Mouse (Mus musculus): ENCODE data around the gene Gtf2a1l. TPM values are rescaled to one million over a fixed set of nuclear protein-coding genes. Genes with fewer than 3 reads are reported as not detected.

Gtf2a1l gene
- polyA plus RNA-seq, 1 experiment from 2014 or later = 0.49 TPM

- Histone ChIP-seq H3K4me3 (ENCODE audit: low read depth, low read length) (no peak overlapping the region), H3K27me3 (ENCODE audit: control insufficient read depth, insufficient read depth, low read depth, low read length) (no peaks in the 10 kb centered on the region), H3K9me3 (replicated peaks; ENCODE audit: control insufficient read depth, low read length, poor library complexity, severe bottlenecking) (no peaks in the 10 kb centered on the region), H3K36me3 (ENCODE audit: control insufficient read depth, insufficient read depth, low read length) (no peaks in the 10 kb centered on the region), H3K27ac (ENCODE audit: low read length) (peak overlapping the region; percentile 25; the same call in 1 of the 2 replicates), H3K9ac (ENCODE audit: low read depth, low read length) (no peak overlapping the region), H3K4me2 (ENCODE audit: low read length) (peak overlapping the region; percentile 7; the same call in 1 of the 2 replicates), H3K4me1 (ENCODE audit: control insufficient read depth, insufficient read depth, low read length) (peaks cover 29% of the 10 kb centered on the region)
- WGBS = 7% methylated on average over 17 of the region's 17 CpGs
- ATAC-seq = peak; percentile 33; the same call in 1 of the 2 replicates
These were observed 84.5 kb downstream of the Gtf2a1l start for GRCm38 (mm10) chr17:88752827-88753471.

- no peaks in the 10 kb centered on the region for H3K9me3 ChIP-seq (replicated peaks; ENCODE audit: control insufficient read depth, low read length, poor library complexity, severe bottlenecking)
- no peak overlapping the region for H3K4me3 ChIP-seq (ENCODE audit: low read depth, low read length)
- no peaks in the 10 kb centered on the region for H3K27me3 ChIP-seq (ENCODE audit: control insufficient read depth, insufficient read depth, low read depth, low read length)
- ATAC-seq = no peak
- peaks cover 32% of the 10 kb centered on the region for H3K4me1 ChIP-seq (ENCODE audit: control insufficient read depth, insufficient read depth, low read length)
- no peak overlapping the region for H3K9ac ChIP-seq (ENCODE audit: low read depth, low read length)
- H3K27ac ChIP-seq (ENCODE audit: low read length) = peak overlapping the region; percentile 25; the same call in 1 of the 2 replicates
- whole genome bisulfite sequencing = 51% methylated on average over 12 of the region's 12 CpGs
- no peaks in the 10 kb centered on the region for H3K36me3 ChIP-seq (ENCODE audit: control insufficient read depth, insufficient read depth, low read length)
- peak overlapping the region; percentile 7; the same call in 1 of the 2 replicates for H3K4me2 ChIP-seq (ENCODE audit: low read length)
These were observed 85.0 kb downstream of the Gtf2a1l start for GRCm38 (mm10) chr17:88753472-88753857.

- no peaks in the 10 kb centered on the region for H3K27me3 ChIP-seq (ENCODE audit: control insufficient read depth, insufficient read depth, low read depth, low read length)
- ATAC-seq = no peak
These were observed 87.3 kb downstream of the Gtf2a1l start for GRCm38 (mm10) chr17:88755776-88756175.

GRCm38 (mm10) chr17:88758003-88758437 lies 89.6 kb downstream of the Gtf2a1l start:
- peaks cover 36% of the 10 kb centered on the region for H3K4me1 ChIP-seq (ENCODE audit: control insufficient read depth, insufficient read depth, low read length)
- H3K4me2 ChIP-seq (ENCODE audit: low read length) = peak overlapping the region; percentile 9
- H3K9ac ChIP-seq (ENCODE audit: low read depth, low read length) = no peak overlapping the region
- ATAC-seq = peak; percentile 87
- no peaks in the 10 kb centered on the region for H3K27me3 ChIP-seq (ENCODE audit: control insufficient read depth, insufficient read depth, low read depth, low read length)
- H3K27ac ChIP-seq (ENCODE audit: low read length) = peak overlapping the region; percentile 80
- WGBS = 2% methylated on average over 9 of the region's 9 CpGs
- H3K4me3 ChIP-seq (ENCODE audit: low read depth, low read length) = no peak overlapping the region
- no peaks in the 10 kb centered on the region for H3K9me3 ChIP-seq (replicated peaks; ENCODE audit: control insufficient read depth, low read length, poor library complexity, severe bottlenecking)
- no peaks in the 10 kb centered on the region for H3K36me3 ChIP-seq (ENCODE audit: control insufficient read depth, insufficient read depth, low read length)

More at GRCm38 (mm10) chr17:88755776-88756175, 87.3 kb downstream of the Gtf2a1l start:
- peak overlapping the region; percentile 19; the same call in 1 of the 2 replicates for H3K27ac ChIP-seq (ENCODE audit: low read length)
- 70% methylated on average over 6 of the region's 6 CpGs for WGBS
- no peak overlapping the region for H3K4me3 ChIP-seq (ENCODE audit: low read depth, low read length)
- H3K36me3 ChIP-seq (ENCODE audit: control insufficient read depth, insufficient read depth, low read length) = no peaks in the 10 kb centered on the region
- no peaks in the 10 kb centered on the region for H3K9me3 ChIP-seq (replicated peaks; ENCODE audit: control insufficient read depth, low read length, poor library complexity, severe bottlenecking)
- no peak overlapping the region for H3K4me2 ChIP-seq (ENCODE audit: low read length)
- H3K9ac ChIP-seq (ENCODE audit: low read depth, low read length) = no peak overlapping the region
- H3K4me1 ChIP-seq (ENCODE audit: control insufficient read depth, insufficient read depth, low read length) = peaks cover 34% of the 10 kb centered on the region

GRCm38 (mm10) chr17:88763396-88764135 lies 95.1 kb downstream of the Gtf2a1l start:
- peak; percentile 55 for ATAC-seq
- Histone ChIP-seq H3K9me3 (replicated peaks; ENCODE audit: control insufficient read depth, low read length, poor library complexity, severe bottlenecking) (no peaks in the 10 kb centered on the region), H3K27me3 (ENCODE audit: control insufficient read depth, insufficient read depth, low read depth, low read length) (no peaks in the 10 kb centered on the region), H3K27ac (ENCODE audit: low read length) (no peak overlapping the region), H3K4me2 (ENCODE audit: low read length) (no peak overlapping the region), H3K36me3 (ENCODE audit: control insufficient read depth, insufficient read depth, low read length) (no peaks in the 10 kb centered on the region), H3K4me1 (ENCODE audit: control insufficient read depth, insufficient read depth, low read length) (peaks cover 8% of the 10 kb centered on the region), H3K4me3 (ENCODE audit: low read depth, low read length) (no peak overlapping the region), H3K9ac (ENCODE audit: low read depth, low read length) (no peak overlapping the region)
- WGBS = 14% methylated on average over 5 of the region's 5 CpGs

- ATAC-seq = peak; percentile 69
- Histone ChIP-seq H3K36me3 (ENCODE audit: control insufficient read depth, insufficient read depth, low read length) (no peaks in the 10 kb centered on the region), H3K4me2 (ENCODE audit: low read length) (no peak overlapping the region), H3K4me1 (ENCODE audit: control insufficient read depth, insufficient read depth, low read length) (peaks cover 8% of the 10 kb centered on the region), H3K27me3 (ENCODE audit: control insufficient read depth, insufficient read depth, low read depth, low read length) (no peaks in the 10 kb centered on the region), H3K9me3 (replicated peaks; ENCODE audit: control insufficient read depth, low read length, poor library complexity, severe bottlenecking) (no peaks in the 10 kb centered on the region), H3K9ac (ENCODE audit: low read depth, low read length) (no peak overlapping the region), H3K27ac (ENCODE audit: low read length) (no peak overlapping the region), H3K4me3 (ENCODE audit: low read depth, low read length) (no peak overlapping the region)
- WGBS = 22% methylated on average over 3 of the region's 3 CpGs
These were observed 95.7 kb downstream of the Gtf2a1l start for GRCm38 (mm10) chr17:88764136-88764485.

Other genes with a start within 250 kb of the Gtf2a1l start
- gene Foxn2, start 227.9 kb upstream of the Gtf2a1l start, polyA plus RNA-seq (2015; fragmentation: Nextera tagmentation; extraction: Ambion mirVana) = 7.6 and 8.5 TPM in 2 replicates
- gene Ppp1r21, start 138.5 kb upstream of the Gtf2a1l start, polyA plus RNA-seq (2015; fragmentation: Nextera tagmentation; extraction: Ambion mirVana) = 37.9 and 39.5 TPM in 2 replicates
- 1.0 and 1.7 TPM in 2 replicates for gene Ston1, start 71.0 kb upstream of the Gtf2a1l start, polyA plus RNA-seq (2015; fragmentation: Nextera tagmentation; extraction: Ambion mirVana)
- 0.52 and 1.7 TPM in 2 replicates for gene Lhcgr, start 123.3 kb downstream of the Gtf2a1l start, polyA plus RNA-seq (2015; fragmentation: Nextera tagmentation; extraction: Ambion mirVana)

Data from midbrain, embryonic 16.5 days (tissue).